Mouse (Mus musculus) right cerebral cortex, adult 18-20 months (tissue): ENCODE data around the gene Olfr213.
"Not testable (repeated sequence)": the region's sequence is repeated elsewhere in the genome, so short reads cannot be mapped to it uniquely, and the experiment has no call there.

Experiments used
- DNase-seq: peaks from one replicate; pipeline ENCODE4 v3.0.0; 2022; ENCODE audit warnings: mixed read lengths

The Olfr213 gene

DNA sequence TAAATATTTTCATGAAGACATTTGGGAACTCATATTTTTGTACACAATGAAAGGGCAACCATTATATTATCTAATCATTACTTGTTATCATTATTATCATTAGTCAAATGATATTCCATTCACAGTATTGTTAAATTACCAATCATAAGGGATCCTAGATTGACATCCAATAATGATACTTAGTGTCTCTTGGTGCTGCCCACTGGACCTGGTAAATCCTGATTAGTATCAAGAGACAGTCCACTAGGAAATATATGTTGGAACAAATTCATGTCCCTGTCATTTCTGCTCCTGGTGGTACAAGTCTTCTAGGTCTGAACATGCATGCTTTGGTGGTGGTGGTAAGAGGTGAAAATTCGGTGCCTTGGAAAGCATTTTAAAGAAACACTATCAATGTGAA is at the start of gene Olfr213:
Gene Olfr213 (plus strand): TSS at position 301 of the 400 bp plus-strand sequence.
- no peak for DNase-seq

DNA sequence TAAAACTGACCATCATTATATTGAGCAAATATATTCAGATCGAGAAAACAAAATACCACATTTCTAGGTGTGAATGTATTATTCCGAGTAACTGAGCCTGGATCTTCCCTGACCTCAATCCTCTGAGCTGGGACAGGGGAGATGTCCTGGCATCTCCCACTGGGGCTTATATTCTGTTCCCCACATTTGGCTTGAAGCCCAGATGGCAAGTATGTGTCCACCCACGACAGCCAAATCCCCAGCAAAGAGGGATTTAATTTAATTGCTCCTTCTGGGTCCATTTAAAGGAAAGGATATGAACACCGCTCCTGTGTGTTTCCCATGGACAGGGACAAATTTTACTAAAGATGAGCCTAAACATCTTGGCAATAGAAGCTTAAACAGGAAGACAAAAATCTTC is 49.5 kb upstream of the Olfr213 start, which contains the start of gene Olfr211:
Gene Olfr211 (plus strand): TSS at position 301 of the 400 bp plus-strand sequence.
- DNase-seq, result no peak

DNA sequence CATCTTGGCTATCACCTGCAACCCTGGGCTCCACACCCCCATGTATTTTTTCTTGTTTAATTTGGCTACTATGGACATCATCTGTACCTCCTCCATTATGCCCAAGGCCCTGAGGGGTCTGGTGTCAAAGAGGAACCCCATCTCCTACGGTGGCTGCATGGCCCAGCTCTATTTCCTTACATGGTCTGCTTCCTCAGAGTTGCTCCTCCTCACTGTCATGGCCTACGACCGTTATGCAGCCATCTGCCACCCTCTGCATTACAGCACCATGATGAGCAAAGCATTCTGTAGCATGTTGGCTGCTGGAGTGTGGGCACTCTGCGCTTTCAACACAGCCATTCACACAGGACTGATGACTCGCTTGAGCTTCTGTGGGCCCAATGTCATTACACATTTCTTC is 44.5 kb upstream of the Olfr213 start:
- no peak for DNase-seq

DNA sequence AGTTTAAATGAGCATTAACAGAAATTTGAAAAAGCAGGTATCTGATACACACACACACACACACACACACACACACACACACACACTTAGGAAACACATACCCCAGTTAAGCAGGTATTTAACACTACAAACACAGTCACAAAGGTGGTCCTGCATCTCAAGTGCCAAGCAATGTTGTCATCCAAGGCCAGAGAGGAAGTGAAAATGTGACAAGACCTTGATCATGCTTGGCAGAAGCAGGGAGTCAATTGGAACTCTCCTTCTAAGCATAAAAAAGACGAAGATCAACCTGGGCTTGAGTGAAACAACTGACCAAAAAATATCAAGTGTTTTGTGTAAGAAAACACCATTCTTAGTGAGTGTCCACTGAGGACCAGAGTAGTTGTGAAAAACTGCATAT is 42.3 kb upstream of the Olfr213 start:
- DNase-seq, result no peak

DNA sequence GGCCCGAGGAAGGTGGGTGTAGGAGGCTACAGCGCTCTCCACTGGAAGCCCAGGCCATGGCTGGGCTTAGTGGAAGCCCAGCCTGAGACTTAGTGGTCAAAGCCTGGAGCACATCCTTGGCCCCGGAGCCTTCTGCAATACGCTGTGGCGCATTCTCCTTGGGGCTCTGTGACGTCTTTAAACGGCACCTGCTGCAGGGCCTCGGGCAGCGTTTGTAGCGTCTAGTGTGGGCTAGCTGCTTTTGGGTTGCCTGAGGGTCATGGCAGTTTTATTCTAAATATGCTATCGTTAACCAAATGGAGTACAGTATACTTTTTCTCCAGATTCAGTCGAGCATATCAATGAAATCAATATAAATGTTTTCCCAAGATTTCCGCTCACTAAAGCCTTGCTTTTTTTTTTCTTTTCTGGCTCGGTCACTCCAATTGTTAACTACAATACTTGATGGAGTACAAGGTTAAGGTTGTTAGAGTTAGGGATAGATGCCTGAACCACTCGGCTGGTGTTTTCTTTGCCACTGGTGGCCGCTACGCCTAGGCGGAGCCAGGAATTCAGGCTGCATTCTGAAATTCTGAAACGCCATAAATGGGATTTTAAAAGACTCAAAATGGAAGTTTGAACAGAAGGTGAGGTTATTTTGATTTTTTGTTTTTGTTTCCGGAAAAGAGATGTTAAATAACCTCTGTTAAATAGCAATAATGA is 31.8 kb upstream of the Olfr213 start, which contains the start of gene Olfr212:
Gene Olfr212 (plus strand): TSS at position 215 of the 702 bp plus-strand sequence.
- not testable (repeated sequence) for DNase-seq

DNA sequence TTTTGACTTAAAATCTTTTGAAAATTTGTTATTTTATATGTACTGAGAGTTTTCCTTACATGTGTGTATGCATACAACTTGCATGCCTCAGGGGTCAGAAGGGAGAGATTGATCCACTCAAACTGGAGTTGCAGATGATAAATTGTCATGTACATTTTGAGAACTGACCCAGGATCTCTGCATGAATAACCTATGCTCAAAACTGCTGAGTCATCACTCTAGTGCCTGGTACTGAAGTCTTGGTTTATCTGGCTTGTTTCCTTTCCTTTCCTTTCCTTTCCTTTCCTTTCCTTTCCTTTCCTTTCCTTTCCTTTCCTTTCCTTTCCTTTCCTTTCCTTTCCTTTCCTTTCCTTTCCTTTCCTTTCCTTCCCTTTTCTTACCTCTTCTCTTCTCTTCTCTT is 23.4 kb upstream of the Olfr213 start:
- no peak for DNase-seq

DNA sequence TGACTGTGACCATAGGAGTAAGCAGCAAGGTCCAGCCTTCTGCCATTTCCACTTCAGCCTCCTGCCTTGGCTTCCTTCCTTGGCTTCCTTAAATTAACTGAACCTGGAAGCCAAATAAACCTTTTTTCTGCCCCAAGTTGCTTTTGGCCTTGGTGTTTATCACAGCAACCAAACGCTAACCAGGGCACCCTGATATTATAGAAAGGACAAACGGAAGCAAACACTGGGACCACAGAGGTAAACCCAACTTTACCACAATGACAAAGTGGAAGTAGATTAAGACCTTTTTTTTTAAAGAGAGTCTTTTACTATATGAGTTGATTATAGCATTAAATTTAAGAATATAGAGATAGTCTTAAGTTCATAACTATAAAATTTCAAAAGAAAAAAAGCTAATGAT is 4.2 kb downstream of the Olfr213 start:
- DNase-seq, result no peak

DNA sequence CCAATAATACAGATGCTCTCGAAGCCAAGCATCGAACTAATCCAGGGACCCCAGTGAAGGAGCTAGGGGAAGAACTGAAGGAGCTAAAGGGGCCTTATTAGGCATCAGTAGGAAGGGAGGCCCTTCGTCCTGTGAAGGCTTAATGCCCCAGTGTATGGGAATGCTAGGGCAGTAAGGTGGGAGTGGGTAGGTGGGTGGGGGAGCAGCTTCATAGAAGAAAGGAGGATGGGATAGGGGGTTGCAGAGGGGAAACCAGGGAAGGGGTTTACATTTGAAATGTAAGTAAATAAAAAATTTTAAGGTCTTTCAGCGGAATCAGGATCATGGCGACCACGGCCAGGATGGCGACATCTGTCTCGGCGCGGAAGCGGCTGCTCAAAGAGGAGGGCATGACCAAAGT is 12.6 kb downstream of the Olfr213 start, which contains the start of gene Gm5580:
Gene Gm5580 (plus strand): TSS at position 301 of the 400 bp plus-strand sequence.
- DNase-seq, result not testable (repeated sequence)

DNA sequence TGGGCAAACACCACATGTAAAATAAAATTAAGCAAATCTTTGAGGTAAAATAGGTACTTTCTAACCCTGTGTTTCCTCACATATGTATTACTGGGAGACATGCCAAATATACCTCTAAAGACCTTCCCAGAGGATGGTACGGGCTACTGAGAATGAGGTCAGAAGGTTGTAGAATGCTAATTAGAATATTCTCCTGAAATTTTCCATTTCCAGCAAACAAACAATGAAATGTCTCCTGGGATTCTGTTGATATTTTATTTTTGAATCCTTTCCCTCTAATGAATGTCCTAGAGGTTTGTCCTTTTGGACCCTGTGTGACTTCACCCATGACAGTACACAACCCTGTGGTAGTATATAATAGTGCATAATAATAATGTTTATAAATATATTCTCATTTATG is 15.7 kb downstream of the Olfr213 start, which contains the start of gene Olfr214:
Gene Olfr214 (plus strand): TSS at position 301 of the 400 bp plus-strand sequence.
- DNase-seq, result no peak

DNA sequence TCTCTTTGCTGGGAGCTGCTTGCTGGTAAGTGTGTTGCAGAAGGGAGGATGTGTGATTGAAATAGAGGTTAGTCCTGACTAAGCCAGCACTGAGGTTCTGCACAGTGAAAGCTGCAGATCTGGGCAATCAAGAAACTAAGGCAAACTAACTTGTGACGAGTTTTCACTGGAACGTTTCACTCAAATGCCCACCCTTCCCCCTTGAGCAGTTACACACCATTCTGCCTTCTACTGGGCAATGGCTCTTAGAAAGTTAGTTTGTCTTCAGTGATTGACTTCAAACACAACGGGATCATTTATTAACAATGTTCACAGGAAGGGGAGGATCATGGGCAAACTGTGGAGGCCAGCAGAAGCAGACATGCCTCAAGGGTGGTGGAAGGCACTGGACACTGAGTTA is 16.7 kb downstream of the Olfr213 start:
- no peak for DNase-seq

DNA sequence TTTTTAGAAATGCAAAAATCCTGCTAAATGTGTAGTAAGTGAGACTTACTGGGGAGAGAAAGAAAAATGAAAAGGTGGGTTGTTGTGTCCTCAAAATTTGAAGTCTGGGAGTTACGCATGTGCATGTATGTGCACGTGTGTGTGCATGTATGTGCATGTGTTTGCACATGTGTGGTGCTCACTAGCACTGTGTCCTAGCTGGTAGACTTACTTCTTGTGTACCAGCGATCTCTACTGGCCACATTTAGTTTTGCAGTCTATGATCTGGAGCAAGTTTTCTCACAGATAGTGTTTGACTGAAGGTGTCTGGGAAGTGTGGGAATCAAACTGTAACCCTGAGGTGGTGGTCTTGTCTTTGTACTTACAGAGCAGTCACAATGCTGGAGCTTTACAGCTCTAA is 31.6 kb downstream of the Olfr213 start:
- peak; percentile 11 for DNase-seq

DNA sequence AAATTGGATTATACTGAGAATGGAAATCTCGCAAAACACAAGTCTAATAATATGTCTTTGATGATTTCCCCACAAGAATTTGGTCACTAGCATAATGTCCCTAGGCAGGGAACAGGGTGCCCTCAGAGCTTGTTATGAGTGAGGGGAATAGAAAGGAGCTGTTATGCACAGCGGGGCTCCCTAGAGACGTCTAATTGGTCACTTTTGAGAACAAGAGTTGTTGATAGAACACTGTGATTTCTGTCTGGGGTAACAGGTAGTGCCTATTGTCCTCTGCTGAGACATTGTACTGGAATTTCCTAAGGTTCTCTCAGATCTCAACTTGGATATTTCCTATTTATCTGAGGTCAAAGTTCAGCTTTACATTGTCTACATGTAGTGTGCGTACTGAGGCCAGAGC is 45.8 kb downstream of the Olfr213 start, which contains the start of gene Olfr215:
Gene Olfr215 (minus strand): TSS at position 101 of the 400 bp plus-strand sequence.
- DNase-seq, result no peak
